Mouse (Mus musculus) megakaryocyte, adult 5-6 weeks (primary cell): Measurements from ENCODE around the gene Tsc22d4. TPM values are rescaled to one million over a fixed set of nuclear protein-coding genes. Genes with fewer than 3 reads are reported as not detected.
"Not testable (repeated sequence)": the region's sequence is repeated elsewhere in the genome, so short reads cannot be mapped to it uniquely, and the experiment has no call there.

Source experiments
- ATAC-seq: 2 replicates; pipeline ENCODE4 v1.8.0; 2016; ENCODE audit warnings: mild to moderate bottlenecking, inconsistent platforms; ENCODE audit not compliant: poor library complexity, severe bottlenecking
- total RNA-seq, 2 experiments: library from RNA; stranded (forward) in 1 of 2; stranded (reverse) in 1 of 2; fragments of 153-499, 151-499 nt in 1 of 2; fragments of 221-1000, 200-1000 nt in 1 of 2; gene quantifications; 2 replicates each; pipeline versions ENCODE4 v1.2.3 to v1.2.4; 2015 to 2017

The Tsc22d4 gene
- total RNA-seq, 2 experiments from 2014 or later = 74.7 to 113 TPM

DNA sequence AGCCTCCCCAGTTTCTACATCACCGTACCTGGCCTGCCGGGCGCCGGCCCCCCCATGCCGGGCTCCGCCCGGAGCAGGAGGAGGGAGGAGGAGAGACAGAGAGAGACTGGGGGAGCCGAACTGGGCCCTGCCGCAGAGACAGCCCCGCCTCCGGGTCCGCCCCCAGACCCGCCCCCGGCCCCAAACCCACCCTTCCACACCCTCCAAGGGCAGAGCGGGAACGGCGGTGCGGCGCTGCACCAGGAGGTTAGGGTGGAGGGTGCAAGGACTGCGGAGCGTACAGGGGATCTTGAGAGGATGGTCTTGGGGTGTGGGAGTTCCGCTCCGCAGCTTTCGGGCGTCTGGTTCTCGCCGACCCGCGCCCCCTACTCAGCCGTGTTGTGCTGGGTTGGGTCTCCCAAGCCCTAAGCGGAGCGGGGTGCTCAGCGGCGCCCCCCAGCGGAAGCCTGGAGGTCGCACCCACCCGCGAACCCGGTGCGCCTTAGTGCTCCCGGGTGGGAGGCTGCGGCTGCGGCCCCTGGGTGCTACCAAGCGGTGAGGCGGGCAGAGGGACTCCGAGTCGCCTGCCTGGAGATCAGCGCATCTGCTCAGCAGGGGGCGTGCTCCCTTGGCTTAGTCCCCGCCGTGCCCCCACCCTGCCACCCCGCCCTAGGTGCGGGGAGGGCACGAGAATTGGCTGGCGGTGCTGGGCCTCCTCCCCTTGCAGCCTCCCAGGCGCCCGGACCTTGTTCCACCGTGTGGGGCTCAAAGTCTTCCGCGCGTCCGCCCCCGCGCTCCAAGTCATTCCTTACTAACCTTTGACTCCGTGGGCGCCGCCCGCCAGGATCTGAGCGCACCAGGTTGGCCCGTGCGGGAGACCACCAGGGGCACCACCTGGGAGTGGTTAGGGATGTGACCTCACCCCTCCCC, 4.3 kb upstream of the Tsc22d4 start, which contains the start of gene Nyap1:
TSS of gene Nyap1 (minus strand) at position 585 of the 909 bp plus-strand sequence.
- ATAC-seq = peak; percentile 51

DNA sequence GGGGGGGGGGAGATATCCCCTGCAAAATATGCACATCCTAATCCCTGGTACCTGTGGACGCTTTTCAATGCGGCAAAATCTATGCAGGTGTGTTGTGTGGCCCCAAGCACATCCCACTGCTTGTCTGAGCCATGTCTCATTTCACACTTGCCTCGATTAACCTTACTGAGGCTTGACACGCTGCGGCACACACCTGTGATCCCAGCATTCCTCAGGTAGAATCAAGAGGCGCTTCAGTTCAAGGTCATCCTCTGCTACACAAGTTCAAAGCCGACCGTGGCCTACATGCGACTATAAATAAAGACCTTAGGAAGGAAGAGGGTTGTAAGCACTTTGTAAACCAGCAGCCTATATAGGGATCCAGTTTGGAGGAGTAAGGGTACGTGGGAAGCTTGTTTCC, 3.5 kb upstream of the Tsc22d4 start:
- no peak for ATAC-seq

DNA sequence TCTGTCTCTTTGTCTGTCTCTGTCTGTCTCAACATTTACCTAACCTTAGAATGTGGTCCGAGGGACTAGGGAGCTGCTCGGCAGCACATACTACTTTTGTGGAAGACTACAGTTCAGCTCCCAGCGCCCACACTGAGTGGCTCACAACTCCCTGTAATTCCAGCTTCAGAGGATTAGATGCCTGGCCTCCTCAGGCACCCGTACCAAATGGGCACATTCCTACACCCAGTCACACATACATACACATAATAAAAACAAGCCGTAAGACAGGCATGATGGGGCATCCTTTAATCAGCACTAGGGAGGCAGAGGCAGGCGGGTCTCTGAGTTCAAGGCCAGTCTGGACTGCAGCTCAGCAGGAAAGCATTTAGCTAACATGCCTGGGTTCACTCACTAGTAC, 2.7 kb upstream of the Tsc22d4 start:
- no peak for ATAC-seq

DNA sequence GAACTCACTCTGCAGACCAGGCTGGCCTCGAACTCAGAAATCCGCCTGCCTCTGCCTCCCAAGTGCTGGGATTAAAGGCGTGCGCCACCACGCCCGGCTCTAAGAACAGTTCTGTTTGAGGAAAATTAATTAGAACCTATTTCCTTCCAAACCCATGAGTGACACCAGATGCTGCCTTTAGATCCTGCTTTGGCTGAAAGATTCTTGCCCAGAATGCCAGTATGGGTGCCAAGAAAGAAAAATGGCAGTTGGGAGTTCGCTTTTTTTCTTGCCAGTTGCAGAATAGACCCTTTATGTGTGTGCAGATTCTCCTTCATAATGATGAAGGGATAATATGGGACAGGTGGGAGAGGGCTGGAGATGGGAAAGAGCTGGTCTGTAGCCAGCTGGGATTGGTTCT, 1.3 kb upstream of the Tsc22d4 start:
- no peak for ATAC-seq

DNA sequence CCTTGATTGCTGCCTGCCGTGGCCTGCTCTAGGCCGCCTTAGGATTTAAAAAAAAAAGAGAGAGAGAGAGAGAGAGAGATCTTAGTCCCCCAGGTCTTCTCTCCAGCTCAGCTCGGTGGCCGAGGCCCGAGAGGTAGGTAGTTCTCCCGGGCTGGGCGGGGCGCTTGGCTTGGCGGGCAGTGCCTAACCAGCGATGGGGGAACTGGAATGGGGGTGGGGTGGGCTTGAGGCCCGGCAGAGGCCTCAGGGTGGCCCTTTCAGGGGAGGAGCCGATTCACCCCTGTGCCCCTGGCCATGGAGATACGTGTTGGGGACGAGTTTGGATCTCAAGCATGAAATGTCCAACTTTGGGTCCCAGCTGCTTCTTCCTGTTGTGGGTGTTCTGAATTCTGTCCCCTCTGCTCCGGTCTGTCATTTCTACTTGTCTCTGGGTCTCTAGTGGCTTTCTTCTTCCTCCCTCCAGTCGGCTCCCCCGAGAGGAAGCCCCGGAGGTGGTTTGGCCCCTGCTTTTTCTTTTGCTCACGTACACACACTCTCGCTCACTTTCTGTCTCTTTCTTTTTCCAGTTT, 836 bp downstream of the Tsc22d4 start:
- peak; percentile 22; the same call in 1 of the 2 replicates for ATAC-seq

DNA sequence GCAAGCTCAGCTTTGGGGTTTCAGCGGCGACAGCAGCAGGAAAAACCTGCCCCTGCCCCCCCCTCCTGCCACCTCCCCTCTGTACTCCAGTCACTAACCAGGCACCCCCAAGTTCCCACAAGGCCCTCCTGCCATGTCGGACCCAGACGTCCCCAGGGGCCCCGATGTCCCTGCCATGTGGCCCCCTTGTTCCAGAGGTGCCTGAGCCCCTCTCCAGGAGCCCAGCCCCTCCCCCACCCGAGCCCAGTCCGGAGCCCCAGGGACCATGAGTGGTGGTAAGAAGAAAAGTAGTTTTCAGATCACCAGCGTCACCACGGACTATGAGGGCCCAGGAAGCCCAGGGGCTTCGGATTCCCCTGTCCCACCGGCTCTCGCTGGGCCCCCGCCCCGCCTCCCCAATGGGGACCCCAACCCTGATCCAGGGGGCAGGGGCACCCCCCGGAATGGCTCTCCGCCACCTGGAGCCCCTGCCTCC, 1.4 kb downstream of the Tsc22d4 start:
- no peak for ATAC-seq

DNA sequence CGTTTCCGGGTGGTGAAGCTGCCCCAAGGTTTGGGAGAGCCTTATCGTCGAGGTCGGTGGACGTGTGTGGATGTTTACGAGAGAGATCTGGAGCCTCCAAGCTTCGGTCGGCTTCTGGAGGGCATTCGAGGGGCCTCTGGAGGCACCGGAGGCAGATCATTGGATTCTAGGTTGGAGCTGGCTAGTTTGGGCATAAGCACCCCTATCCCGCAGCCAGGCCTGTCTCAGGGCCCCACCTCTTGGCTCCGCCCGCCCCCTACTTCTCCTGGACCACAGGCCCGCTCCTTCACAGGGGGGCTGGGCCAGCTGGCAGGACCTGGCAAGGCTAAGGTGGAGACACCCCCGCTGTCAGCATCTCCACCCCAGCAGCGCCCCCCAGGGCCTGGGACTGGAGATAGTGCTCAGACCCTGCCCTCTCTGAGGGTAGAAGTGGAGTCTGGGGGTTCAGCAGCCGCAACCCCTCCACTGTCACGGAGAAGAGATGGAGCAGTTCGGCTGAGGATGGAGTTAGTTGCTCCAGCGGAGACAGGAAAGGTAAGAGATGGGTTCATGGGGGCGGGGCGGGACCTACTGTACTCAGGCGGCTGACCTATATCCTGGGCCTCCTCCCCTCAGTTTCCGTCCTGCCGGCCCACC, 1.9 kb downstream of the Tsc22d4 start:
- peak; percentile 26 for ATAC-seq

DNA sequence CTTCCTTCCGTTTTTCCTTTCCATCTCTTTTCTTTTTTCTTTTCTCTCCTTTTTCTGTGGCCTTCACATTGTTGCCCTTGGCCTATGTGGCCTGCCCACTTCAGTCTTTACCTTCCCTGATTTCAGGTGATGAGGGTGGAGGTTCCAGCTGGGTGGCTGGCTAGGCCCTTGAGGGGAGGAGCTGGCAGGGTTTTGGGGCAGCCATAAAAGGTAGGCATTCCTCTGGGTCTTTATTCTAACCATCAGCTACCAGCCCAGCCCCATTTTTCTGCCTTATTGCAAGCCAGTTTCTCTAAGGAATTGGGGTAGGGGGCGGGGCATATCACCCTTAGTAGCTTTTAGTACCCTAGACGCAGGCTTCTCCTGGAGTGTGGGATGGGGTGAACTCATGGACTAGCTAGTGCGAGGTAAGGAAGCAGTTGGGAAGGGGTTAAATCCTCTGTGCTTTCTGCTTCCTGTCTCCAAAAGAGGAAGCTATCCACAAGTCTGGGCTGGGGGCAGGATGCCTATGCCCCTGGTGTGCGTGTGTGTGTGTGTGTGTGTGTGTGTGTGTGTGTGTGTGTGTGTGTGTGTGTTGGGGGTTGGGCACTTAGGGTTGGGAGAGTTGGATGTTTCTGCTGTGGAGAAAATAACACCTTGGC, 2.7 kb downstream of the Tsc22d4 start:
- peak; percentile 41 for ATAC-seq

DNA sequence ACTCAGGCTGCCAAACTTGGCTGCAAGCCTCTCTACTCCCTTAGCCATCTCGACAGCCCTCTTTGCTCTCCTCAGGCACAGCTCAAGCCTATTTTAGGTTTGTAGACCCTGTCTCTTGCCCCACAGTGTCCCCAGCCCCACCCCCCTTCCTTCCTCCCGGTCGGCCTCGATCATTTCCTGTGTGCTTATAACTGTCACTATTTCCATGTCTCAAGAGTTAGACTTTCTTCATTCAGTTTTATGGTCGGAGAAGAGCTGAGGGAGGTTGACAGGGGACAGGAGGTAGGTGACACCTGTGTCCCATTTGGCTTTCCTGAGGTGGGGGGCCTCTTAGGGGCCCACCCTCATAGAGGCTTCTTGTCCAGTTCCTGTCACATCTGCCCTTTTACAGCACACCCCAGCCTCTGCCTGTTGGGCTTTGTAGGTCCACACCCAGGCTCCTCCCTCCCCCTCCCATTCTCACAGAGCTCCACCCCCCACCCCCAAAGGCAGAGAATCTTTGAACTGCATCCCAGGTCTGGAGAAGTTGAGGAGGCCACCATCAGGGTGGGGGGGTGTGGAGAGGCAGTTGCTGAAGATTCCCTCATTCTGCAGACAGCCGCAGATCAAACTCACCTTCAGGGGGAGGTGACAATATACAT, 3.8 kb downstream of the Tsc22d4 start:
- peak; percentile 19 for ATAC-seq

DNA sequence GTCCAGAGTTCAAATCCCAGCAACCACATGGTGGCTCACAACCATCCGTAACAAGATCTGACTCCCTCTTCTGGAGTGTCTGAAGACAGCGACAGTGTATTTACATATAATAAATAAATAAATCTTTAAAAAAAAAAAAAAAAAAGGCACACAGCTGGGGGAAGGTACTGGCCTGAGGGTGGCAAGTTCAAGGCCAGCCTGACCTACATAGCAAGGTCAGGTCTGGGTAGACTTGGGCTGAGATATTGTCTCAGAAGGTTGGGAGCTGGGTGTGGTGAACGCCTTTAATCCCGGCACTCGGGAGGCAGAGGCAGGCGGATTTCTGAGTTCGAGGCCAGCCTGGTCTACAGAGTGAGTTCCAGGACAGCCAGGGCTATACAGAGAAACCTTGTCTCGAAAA, 4.7 kb downstream of the Tsc22d4 start:
- not testable (repeated sequence) for ATAC-seq

DNA sequence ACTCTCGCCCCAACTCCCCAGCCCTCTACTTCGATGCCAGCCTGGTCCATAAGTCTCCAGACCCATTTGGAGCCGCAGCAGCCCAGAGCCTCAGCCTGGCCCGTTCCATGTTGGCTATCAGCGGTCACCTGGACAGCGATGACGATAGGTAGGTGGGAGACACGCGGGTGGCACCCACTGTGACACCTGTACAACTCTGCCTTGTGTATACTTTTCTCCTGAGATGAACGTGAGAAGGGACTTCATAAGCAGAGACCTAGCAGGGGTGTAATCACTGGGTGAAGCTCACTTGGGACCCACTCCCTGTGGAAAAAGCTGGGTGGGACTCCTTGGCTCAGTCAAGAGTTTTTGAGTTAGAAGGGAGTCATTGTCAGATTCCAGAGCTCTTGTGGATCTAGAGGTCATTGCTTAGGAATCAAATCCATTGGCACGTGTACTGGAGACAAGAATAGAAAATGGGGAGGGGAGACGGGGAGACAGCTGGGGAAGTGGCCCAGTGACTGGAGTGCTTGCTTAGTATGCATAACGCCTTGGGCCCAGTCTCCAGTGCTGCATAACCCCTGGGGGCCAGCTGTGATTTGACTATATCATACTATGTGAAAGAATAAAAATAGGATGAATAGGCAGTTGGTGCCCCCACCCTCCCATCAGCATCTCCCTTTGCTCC, 5.8 kb downstream of the Tsc22d4 start:
- ATAC-seq = no peak

DNA sequence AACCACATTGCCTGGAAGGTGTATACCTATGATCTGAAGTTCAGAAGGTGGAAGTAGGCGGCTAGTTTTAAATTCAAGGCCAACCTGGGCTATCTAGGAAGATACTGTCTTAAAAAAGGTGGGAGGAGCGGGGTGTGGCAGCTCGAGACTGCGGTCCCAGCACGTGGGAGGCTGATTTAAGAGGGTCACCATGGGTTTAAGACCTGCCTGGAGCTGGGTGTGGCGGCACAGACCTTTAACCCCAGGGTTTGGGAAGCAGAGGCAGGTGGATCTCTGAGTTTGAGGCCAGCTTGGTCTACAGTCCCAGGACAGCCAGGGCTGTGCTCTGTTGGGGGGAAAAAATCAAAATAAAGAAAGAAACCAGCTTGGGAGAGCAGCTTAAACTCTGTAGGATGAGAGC, 6.5 kb downstream of the Tsc22d4 start:
- ATAC-seq = no peak

DNA sequence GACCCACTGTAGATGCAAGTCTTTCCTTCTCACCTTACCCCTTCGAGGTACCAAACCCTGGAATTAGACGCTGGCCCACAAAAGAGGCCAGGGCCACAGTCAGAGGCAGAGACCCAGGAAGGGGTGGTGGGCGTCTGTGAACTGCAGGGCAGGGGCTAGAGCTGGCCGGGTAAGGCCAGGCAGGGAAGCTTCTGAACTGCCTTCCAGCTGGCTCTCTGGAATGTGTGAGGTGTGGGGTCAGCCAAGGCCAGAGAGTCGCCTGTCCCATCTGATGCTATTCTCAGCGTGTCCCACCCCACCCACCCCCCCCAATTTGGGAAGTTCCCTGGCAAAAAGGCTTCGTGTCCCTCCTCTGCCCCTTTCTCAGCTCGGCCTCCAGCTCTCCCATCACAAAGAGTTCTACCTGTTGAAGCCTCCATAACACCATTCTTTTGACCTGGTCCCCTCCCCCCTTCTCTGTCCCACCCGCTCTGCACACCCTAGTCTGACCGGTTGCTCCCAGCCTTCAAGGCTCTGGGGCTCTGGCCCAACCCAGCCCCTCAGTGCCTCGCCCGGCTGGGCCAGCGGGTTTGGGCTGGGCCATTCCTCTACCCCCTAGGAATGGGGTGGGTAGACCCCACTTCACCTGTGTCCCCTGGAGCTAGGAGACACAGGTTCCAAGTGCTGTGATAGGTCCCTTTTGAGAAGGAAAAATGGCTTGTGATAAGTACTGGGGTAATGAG, 7.7 kb downstream of the Tsc22d4 start:
- ATAC-seq = no peak

DNA sequence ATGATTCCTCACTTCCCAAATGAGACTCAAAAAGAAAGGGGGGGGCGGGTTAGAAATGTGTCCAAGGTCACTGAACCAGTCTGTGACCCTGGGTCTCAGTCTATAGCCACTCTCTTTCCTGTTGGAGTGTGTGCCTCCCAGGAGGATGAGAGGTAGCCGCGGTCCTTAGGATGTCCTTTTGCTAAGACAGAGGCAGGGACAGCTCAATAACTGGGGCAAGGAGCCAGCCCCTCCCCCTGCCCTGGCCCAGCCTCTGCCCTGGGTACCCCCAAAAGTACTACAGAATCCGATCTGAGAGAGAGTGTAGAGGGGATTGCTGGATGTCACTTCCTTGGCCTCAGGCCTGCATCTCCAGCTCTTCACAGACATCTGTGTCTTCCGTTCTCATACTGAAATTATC, 9.9 kb downstream of the Tsc22d4 start:
- no peak for ATAC-seq

DNA sequence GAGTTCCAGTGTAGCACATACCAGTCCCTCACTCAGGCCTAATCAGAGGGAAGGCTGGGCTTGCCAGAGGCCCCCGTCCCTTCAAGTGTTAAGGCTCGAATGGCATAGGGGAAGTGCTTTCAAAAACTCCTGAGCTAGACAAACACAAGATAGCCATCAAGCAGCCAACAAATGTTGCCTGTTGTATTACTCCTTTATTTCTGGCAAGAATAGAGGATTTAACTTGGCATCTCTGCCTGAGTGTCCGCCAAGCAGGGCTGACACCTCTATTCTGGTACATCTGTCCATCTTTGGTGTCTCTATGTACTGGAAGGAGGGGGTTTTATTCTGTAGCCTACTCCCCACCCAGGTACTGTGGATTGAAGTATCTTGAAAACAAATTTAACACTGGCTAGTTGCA, 10.6 kb downstream of the Tsc22d4 start:
- no peak for ATAC-seq

DNA sequence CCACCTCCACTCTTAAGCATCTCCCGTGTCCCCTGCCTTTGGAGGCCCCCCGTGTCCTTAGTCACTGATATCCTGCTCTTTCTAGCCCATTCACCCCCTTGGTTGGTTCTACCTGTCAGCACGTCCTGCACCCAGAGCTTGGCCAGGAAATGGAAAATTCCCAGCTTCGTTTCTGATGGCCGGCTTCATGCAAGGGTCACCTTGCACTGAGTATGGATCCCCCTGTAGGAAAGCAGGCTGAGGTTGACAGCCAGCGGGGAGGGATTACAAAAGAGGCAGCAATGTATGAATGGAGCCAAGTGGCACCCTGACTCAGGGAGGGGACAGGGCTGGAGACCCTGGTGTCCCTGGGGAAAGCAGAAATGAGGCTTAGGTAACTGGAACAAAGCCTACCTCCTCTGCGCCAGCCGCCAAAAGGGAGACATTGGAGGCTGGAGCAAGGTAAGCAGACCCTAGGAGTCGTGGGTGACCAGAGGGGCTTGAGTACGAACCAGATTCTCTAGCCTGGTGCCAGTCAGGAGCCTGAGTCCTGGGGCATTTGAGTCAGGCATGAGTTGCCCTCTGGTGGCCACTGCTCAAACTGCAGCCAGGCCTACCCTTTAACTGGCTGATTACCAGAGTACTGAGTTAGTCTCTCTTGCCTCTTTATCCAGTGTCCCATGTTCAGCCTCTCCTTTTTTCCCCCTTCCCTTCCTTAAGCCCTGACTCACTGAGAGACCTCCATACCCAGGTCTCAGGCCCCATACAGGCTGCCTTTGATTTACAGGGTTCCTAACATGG, 11.5 kb downstream of the Tsc22d4 start:
- peak; percentile 87 for ATAC-seq

DNA sequence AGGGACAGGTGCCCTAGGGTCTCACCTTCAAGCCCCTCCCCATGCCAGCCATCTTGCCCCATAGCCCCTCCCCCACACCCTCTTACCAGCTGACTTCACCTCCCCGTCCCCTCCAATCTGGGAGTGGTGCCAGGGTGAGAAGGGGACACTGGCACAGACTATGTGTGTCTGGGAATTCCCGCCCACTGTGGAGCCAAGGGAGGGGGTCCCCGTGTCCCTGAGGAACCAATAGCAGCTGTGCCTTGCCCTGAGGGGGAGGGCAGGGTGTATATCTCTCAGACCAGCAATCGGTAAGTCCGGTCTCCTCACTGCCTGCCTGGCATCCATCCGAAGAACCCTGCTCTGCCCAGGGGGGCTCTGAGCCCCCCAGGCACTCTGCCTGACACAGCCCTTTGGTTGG, 12.4 kb downstream of the Tsc22d4 start:
- no peak for ATAC-seq

DNA sequence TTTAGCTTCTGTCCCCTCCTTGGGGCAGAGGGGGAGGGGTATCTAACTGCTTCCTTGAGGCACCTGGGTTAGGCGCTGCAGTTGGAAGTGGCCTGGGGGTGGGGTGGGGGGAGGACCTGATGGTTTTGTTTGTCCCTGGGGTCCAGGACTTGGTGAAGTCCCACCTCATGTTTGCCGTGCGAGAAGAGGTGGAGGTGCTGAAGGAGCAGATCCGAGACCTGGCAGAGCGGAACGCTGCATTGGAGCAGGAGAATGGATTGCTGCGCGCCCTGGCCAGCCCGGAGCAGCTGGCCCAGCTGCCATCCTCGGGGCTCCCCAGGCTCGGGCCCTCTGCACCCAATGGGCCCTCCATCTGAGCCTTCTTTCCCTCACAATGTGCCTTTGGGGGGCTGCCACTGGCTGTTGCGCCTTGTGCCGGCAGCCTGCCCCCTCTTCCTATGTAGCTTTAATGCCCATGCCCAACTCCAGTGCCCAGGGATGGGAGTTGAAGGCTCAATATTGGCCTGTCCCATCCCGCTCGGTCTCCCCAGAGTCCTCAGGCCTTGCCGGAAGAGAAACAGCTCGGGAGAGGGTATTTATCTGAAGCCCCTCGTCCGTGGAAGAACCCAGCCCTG, 13.5 kb downstream of the Tsc22d4 start:
- no peak for ATAC-seq
